Mouse (Mus musculus) testis, adult 2 months (tissue): Measurements from ENCODE around the gene Siae. TPM values are rescaled to one million over a fixed set of nuclear protein-coding genes. Genes with fewer than 3 reads are reported as not detected.

Experiments
- H3K27ac ChIP-seq: fragments of 200-500 bp; 2 replicates; pipeline ENCODE4 v1.5.1; 2012; ENCODE audit warnings: low read depth, low read length; ENCODE audit not compliant: control insufficient read depth, insufficient read depth
- H3K27me3 ChIP-seq: fragments of 200-500 bp; 2 replicates; pipeline ENCODE4 v1.6.1; 2012; ENCODE audit warnings: mild to moderate bottlenecking, low read length, moderate library complexity; ENCODE audit not compliant: control insufficient read depth, insufficient read depth
- H3K36me3 ChIP-seq: fragments of 200-500 bp; 2 replicates; pipeline ENCODE4 v1.6.1; 2012; ENCODE audit warnings: mild to moderate bottlenecking, low read length; ENCODE audit not compliant: control insufficient read depth, insufficient read depth
- H3K4me1 ChIP-seq: fragments of 200-500 bp; 2 replicates; pipeline ENCODE4 v1.6.1; 2012; ENCODE audit warnings: low read length; ENCODE audit not compliant: control insufficient read depth, insufficient read depth
- H3K4me3 ChIP-seq: fragments of 200-500 bp; 2 replicates; pipeline ENCODE4 v1.5.1; 2012; ENCODE audit warnings: low read depth, mild to moderate bottlenecking, low read length, moderate library complexity, mixed read lengths; ENCODE audit not compliant: control insufficient read depth
- CTCF ChIP-seq: fragments of 200-500 bp; IDR thresholded peaks from 2 replicates; pipeline ENCODE4 v1.5.1; 2012; ENCODE audit warnings: low read depth, mild to moderate bottlenecking, inconsistent platforms, low read length, moderate library complexity; ENCODE audit not compliant: control insufficient read depth, insufficient read depth, insufficient replicate concordance
- POLR2A ChIP-seq: fragments of 200-500 bp; IDR thresholded peaks from 2 replicates; pipeline ENCODE4 v1.6.1; 2012; ENCODE audit warnings: low read depth, mild to moderate bottlenecking, inconsistent platforms, low read length, moderate library complexity; ENCODE audit not compliant: control insufficient read depth
- polyA plus RNA-seq: library from polyadenylated mRNA; depleted of rRNA; stranded (reverse); fragments of >200 nt; gene quantifications from 2 replicates; pipeline ENCODE4 v1.2.3, GENCODE M21; 2012; rRNA removed

Gene Siae
- polyA plus RNA-seq = 9.6 and 11.9 TPM in 2 replicates

DNA sequence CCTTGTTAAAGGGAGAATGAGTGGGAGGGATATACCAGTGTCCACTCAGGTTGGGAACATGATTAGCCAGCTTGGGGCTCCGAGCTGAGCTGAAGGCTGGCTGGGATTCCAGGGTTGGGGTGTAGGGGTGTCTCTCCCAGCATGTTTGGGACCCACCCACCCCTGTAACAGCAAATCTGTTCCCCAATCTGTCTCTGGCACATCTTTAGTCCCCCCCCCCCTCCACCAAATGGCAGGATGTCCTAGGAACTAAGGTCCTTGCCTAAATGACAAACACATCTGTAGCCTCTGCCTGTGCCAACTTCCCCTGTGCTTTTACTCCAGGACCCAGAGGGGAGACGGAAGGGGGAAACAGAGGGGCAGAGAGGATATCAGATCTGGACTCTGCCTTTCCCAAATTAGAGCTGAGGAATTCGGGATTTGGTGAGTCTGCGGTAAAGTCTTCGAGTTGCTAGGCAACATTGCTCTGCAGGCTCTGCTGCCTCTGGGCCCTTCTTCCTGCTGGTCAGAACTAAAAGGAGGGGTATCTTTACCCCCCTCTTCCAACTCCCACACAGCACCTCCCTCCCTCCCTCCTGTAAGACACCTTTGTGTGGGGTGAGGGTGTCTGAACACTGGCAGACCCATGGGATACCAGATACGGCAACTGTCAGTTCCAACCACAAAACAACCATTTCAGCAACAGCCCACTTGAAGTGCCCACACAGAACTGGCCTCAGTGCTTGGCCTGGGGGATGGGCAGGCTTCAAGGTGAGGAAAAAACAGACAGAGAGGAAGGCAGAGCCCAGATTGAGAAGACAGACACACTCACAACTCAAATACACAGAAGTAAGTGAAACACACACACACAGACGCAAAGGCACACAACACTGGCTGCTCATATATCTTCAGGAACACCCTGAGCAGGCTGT lies at the start of gene Siae:
Gene Siae, plus strand, starts transcription at position 861 of the 911 bp plus-strand sequence.
- H3K36me3 ChIP-seq = no peaks in the 10 kb centered on the region
- H3K27me3 ChIP-seq = no peaks in the 10 kb centered on the region
- TF ChIP-seq CTCF = no peak
- TF ChIP-seq POLR2A = no peak
- no peak within 1 kb of the TSS for H3K27ac ChIP-seq
- no peak within 1 kb of the TSS for H3K4me3 ChIP-seq
- H3K4me1 ChIP-seq = peaks cover 4% of the 10 kb centered on the region; the same call in 1 of the 2 replicates

DNA sequence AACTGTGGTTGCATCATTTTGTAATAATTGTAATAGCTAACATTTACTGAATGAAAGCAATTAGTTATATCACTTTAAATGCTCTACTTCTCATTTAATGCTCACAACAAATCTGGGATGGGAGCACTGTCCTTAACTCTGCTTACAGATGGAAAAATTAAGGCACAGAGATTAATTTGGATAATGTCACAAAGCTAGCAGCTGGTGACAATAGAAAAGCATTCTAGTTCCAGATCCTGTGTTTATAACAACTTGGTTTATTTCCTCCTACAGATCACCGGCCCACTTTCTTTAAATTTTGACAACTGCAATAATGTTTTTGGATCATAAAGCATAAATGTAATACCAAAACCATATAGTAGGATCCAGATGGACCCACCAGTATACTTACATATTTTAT lies 49.5 kb upstream of the Siae start:
- H3K27ac ChIP-seq = no peak overlapping the region
- TF ChIP-seq CTCF (no peak), POLR2A (no peak)
- no peaks in the 10 kb centered on the region for H3K4me1 ChIP-seq
- H3K4me3 ChIP-seq = no peak overlapping the region
- no peaks in the 10 kb centered on the region for H3K27me3 ChIP-seq
- H3K36me3 ChIP-seq = no peaks in the 10 kb centered on the region

DNA sequence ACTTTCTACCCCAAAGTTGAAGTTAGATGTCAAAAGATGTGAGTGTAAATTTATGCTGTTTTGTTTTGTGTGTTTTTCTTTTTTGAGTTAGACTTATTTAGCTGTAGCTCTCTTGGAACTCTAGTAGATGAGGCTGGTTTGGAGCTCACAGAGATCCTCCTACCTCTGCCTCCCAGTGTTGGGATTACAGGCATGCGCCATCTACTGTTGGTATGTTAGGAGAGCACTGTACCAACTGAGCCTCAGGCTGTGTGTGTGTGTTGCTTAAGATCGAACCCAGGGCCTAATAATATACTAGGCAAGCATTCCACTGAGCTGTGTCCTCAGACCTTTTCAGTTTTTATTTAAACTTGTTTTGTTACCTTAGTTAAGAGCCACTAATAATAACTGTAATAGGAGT lies 43.4 kb upstream of the Siae start:
- no peaks in the 10 kb centered on the region for H3K4me1 ChIP-seq
- no peak overlapping the region for H3K4me3 ChIP-seq
- TF ChIP-seq CTCF = no peak
- TF ChIP-seq POLR2A = no peak
- no peaks in the 10 kb centered on the region for H3K27me3 ChIP-seq
- no peak overlapping the region for H3K27ac ChIP-seq
- no peaks in the 10 kb centered on the region for H3K36me3 ChIP-seq

DNA sequence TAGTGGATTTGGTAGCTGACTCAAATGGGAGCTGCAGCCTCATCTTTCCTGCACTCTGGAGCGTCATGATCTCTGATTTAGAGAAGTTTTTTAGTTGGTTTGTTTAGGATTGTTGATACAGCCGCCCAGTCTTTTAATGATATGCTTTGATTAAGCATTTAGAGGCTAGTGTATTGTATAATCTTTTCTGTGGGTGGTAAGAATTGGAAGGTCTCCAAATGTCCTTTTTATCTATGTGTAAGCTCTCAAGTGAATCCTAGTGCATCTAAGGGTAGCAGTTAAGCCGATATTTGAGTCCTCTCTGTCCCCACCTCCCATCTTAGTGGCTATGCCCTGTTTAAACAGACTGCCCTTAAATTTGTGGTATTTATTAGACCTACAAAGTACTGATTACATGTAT lies 41.0 kb upstream of the Siae start:
- Histone ChIP-seq H3K36me3 (no peaks in the 10 kb centered on the region), H3K27me3 (no peaks in the 10 kb centered on the region), H3K27ac (no peak overlapping the region), H3K4me1 (no peaks in the 10 kb centered on the region), H3K4me3 (no peak overlapping the region)
- TF ChIP-seq POLR2A = no peak
- TF ChIP-seq CTCF = no peak

DNA sequence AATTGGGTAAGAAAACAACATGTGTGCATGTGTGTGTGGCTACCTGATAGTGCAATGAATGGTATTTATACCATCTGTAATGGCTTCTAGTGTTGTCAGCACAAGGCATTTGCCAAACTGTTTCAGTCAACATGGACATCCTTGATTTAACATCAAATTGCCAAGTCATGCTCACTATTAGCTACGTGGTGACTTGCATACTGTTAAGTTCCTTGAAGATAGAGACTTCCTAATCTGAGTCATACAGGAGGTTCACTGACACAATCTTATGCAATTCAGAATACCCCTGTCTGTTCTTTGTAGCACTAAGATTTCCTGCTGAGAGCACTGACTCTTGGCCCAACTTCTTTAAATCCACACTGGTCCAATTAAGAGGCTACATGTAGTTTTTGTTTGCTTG lies 38.0 kb upstream of the Siae start:
- no peaks in the 10 kb centered on the region; the same call in 1 of the 2 replicates for H3K36me3 ChIP-seq
- no peaks in the 10 kb centered on the region for H3K4me1 ChIP-seq
- no peaks in the 10 kb centered on the region for H3K27me3 ChIP-seq
- no peak overlapping the region for H3K4me3 ChIP-seq
- no peak overlapping the region for H3K27ac ChIP-seq
- no peak for TF ChIP-seq CTCF
- no peak for TF ChIP-seq POLR2A

DNA sequence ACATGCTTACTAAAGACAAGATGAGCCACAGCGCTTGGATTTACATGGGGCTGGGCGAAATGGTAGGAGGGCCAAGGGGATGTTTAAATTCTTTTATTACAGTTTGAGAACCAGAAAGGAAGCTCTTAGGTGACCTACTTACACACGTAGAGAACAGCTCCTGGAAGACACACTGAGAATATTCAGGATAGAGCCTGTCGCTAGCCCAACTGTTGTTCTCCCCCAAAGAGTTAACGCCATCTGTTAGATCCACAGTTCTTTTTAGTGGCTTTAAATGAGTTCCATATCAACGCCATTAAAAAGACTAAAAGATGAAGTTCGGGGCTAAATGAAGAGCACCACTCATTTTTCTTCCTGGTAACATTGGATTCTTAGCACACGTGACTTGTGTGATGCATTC lies 36.5 kb upstream of the Siae start:
- no peak overlapping the region for H3K27ac ChIP-seq
- no peaks in the 10 kb centered on the region; the same call in 1 of the 2 replicates for H3K36me3 ChIP-seq
- no peaks in the 10 kb centered on the region for H3K27me3 ChIP-seq
- no peak overlapping the region for H3K4me3 ChIP-seq
- TF ChIP-seq CTCF (no peak), POLR2A (no peak)
- no peaks in the 10 kb centered on the region for H3K4me1 ChIP-seq

DNA sequence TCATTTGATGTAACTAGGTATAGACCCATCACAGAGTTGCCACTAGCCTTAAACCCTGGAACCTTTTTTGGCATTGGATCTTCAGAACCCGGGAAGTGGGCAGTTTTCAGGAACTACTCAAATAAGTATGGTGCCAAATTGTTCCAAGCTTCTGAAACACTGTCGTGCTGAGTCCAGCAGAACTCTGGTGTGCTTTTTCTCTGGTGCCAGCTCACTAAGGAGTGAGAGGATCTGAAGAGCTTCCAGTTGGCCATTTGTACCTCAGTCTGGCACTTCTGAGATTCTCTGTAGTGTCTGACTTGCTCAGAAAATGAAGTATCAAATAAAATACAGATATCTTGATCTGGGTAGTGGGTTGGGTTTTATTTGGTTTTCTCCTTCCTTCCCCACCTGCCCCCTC lies 35.5 kb upstream of the Siae start:
- no peaks in the 10 kb centered on the region for H3K27me3 ChIP-seq
- TF ChIP-seq CTCF (no peak), POLR2A (no peak)
- no peak overlapping the region for H3K4me3 ChIP-seq
- H3K36me3 ChIP-seq = no peaks in the 10 kb centered on the region; the same call in 1 of the 2 replicates
- H3K27ac ChIP-seq = no peak overlapping the region
- no peaks in the 10 kb centered on the region for H3K4me1 ChIP-seq

DNA sequence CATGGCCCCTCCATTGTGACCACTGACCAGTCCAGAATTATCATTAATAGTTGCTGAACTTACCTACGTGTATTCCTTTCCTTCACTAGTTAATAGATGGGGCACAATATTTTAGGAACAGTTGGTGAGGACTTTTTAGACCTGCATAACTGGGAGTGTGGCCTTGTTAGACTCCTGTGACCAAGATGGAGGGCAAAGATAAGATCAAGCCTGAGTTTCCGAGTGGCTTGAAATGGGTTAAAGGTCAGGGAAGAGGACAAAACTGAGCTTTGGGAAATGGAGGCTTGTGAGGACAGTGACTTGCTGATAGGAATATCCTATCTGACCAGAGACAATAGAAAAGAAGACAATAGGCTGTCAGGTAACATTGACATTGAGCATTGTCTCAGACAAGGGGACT lies 30.0 kb upstream of the Siae start:
- Histone ChIP-seq H3K4me1 (peaks cover 9% of the 10 kb centered on the region), H3K36me3 (no peaks in the 10 kb centered on the region; the same call in 1 of the 2 replicates), H3K27me3 (no peaks in the 10 kb centered on the region; the same call in 1 of the 2 replicates), H3K27ac (no peak overlapping the region), H3K4me3 (no peak overlapping the region)
- no peak for TF ChIP-seq CTCF
- no peak for TF ChIP-seq POLR2A
